Mouse (Mus musculus) hindbrain, embryonic 14.5 days (tissue): ENCODE measurements at regions not wholly inside any gene's neighbourhood (a gene's known extent, or its start where the extent isn't known, plus 50 kb on each side); places are given as distances from the start of the nearest gene placed in this dataset.

Experiments used
- ATAC-seq: fragments of 200-750 bp; cut with Nextera tagmentation; 2 replicates; pipeline ENCODE4 v1.8.0; 2017; ENCODE audit warnings: moderate number of reproducible peaks, mild to moderate bottlenecking, moderate TSS enrichment, moderate library complexity; ENCODE audit not compliant: low FRiP score
- DNase-seq: peaks from one replicate; pipeline ENCODE4 v3.0.0-alpha.2; 2015; ENCODE audit warnings: low spot score
- H3K27ac ChIP-seq: fragments of 300-500 bp; sonication (generic); 2 replicates; pipeline ENCODE4 v1.5.1; 2014; ENCODE audit warnings: mild to moderate bottlenecking, moderate library complexity
- H3K27me3 ChIP-seq: fragments of 300-500 bp; sonication (generic); 2 replicates; pipeline ENCODE4 v1.6.1; 2014; ENCODE audit warnings: mild to moderate bottlenecking, low read length, mixed read lengths; ENCODE audit not compliant: control insufficient read depth, insufficient read depth
- H3K36me3 ChIP-seq: fragments of 300-500 bp; sonication (generic); replicated peaks from 2 replicates; pipeline ENCODE4 v1.6.1; 2014; ENCODE audit not compliant: control insufficient read depth, insufficient read depth
- H3K4me1 ChIP-seq: fragments of 300-500 bp; sonication (generic); replicated peaks from 2 replicates; pipeline ENCODE4 v1.6.1; 2014; ENCODE audit warnings: antibody characterized with exemption, low read length, mixed read lengths; ENCODE audit not compliant: control insufficient read depth, insufficient read depth
- H3K4me2 ChIP-seq: fragments of 300-500 bp; sonication (generic); replicated peaks from 2 replicates; pipeline ENCODE4 v1.6.1; 2014; ENCODE audit warnings: mild to moderate bottlenecking, moderate library complexity
- H3K4me3 ChIP-seq: fragments of 300-500 bp; sonication (generic); replicated peaks from 2 replicates; pipeline ENCODE4 v1.5.1; 2014; ENCODE audit warnings: mild to moderate bottlenecking, low read length
- H3K9ac ChIP-seq: fragments of 300-500 bp; sonication (generic); 2 replicates; pipeline ENCODE4 v1.6.1; 2014
- H3K9me3 ChIP-seq: fragments of 300-500 bp; sonication (generic); 2 replicates; pipeline ENCODE4 v1.6.1; 2016; ENCODE audit warnings: low read length; ENCODE audit not compliant: control insufficient read depth
- WGBS: fragments of 180-500 bp; shearing (Covaris S2); extraction: QIAGEN DNeasy Blood & Tissue Kit; methylation state at CpG from one replicate; pipeline ENCODE4 v1.1.7; 2014; 5-methylcytosine and 5-hydroxymethylcytosine counted together

DNA sequence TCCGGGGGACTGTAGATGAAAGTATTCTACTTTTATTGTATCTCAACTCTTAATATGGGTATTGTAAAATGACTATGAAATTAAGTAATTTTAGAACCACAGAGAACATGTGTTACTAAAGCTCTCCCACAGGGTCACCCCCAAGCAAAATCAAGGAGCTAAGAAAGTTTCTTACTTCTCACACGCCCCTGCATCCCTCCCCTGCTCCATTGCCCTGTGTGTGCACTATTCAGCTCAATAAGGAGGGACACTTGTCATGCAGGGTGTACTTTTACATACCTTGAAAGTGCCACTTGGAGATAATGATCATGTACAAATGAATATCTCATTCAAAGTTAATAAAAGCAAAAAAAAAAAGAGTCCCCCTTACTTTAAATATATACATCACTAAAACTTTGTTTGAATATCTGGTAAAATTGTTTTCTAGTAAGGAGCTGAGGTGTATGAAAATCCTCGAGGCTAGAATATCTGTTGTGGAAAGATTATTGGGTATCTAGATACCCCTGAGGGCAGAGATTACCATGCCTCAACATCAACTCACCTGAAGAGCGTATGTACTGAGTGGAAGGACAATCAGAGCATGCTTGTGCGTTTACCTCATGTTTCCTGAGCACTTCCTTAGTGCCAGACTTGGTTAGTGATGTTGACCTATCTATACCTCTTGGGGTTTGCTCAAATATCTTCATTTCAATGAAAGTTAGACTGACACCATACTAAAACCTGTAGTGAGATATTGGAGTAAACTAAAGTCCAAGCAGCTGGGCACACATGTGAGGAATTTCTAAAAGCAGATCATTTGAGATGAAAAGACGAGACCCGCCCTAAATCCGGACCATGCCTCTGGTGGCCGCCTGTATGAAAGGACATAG, 120.0 kb downstream of the Usp46 start:
- ATAC-seq = no peak

More for the DNA sequence above, 120.0 kb downstream of the Usp46 start:
- no peak for DNase-seq
- WGBS = 91% methylated on average over 9 of the region's 9 CpGs
- Histone ChIP-seq H3K9ac (no peak overlapping the region), H3K9me3 (no peaks in the 10 kb centered on the region), H3K4me3 (no peak overlapping the region), H3K4me1 (peaks cover 4% of the 10 kb centered on the region; the same call in 1 of the 2 replicates), H3K4me2 (no peak overlapping the region), H3K27ac (no peak overlapping the region), H3K36me3 (no peaks in the 10 kb centered on the region), H3K27me3 (no peaks in the 10 kb centered on the region)
